Mouse (Mus musculus): ENCODE measurements at regions not wholly inside any gene's neighbourhood (a gene's known extent, or its start where the extent isn't known, plus 50 kb on each side); places are given as distances from the start of the nearest gene placed in this dataset.
A peak's percentile ranks its signal among the peaks of the same experiment; 100 is the strongest.
"Not testable (repeated sequence)": the region's sequence is repeated elsewhere in the genome, so short reads cannot be mapped to it uniquely, and the experiment has no call there.

DNA sequence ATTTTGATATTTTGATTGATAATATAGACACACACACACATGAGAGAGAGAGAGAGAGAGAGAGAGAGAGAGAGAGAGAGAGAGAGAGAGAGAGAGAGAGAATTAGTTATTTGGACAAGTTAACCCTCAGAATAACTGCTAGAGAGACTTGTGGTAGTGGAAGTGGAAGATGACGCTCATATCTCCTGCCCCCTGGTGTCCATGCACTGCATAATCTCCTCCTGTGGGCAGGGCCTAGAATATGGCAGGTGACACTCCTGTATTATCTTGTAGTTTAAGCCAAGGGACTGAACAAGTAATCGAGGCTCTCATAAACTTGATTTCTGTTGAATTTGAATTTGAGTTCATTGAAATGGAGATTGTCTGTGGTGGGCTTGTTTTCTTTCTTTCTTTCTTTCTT, 663.5 kb upstream of the Olfr1507 start:
- H3K27ac ChIP-seq (ENCODE audit: low read depth, low read length); H3K36me3 ChIP-seq (ENCODE audit: control insufficient read depth, insufficient read depth, low read length): not testable (repeated sequence)
- WGBS, result no CpG with 5 or more reads among the region's 2 CpGs

DNA sequence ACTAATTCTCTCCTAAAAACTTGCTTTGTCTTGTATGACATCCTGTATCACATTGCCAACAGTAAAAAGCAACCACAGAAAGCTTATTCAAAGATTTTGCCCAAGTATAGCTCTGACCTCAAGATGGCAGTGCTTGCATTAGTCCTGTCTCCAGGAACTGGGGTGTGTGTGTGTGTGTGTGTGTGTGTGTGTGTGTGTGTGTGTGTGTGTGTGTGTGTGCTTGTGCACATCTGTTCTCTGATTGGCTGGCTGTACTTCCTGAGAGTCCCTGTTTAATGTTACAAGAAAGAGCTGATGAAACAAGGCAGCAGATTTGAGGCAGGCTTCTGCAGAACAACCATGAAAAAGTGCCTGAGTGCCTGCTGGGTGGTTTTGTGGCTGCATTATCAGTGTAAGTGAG, 639.2 kb upstream of the Olfr1507 start:
- not testable (repeated sequence) for H3K4me2 ChIP-seq; ATAC-seq (replicated peaks; ENCODE audit: low FRiP score); H3K27ac ChIP-seq (ENCODE audit: low read depth, low read length); H3K27me3 ChIP-seq (replicated peaks; ENCODE audit: control insufficient read depth, insufficient read depth, low read length); DNase-seq (ENCODE audit: low spot score); H3K4me3 ChIP-seq (ENCODE audit: low read depth, low read length); H3K36me3 ChIP-seq (ENCODE audit: control insufficient read depth, insufficient read depth, low read length); H3K9ac ChIP-seq (ENCODE audit: low read depth, low read length); H3K9me3 ChIP-seq (ENCODE audit: control insufficient read depth, low read length); H3K4me1 ChIP-seq (replicated peaks; ENCODE audit: control insufficient read depth, insufficient read depth, low read length)

More for the DNA sequence above, 663.5 kb upstream of the Olfr1507 start:
- H3K4me3 ChIP-seq (ENCODE audit: low read depth, low read length); H3K9me3 ChIP-seq (ENCODE audit: control insufficient read depth, low read length); H3K4me1 ChIP-seq (replicated peaks; ENCODE audit: control insufficient read depth, insufficient read depth, low read length); H3K9ac ChIP-seq (ENCODE audit: low read depth, low read length); ATAC-seq (replicated peaks; ENCODE audit: low FRiP score); DNase-seq (ENCODE audit: low spot score); H3K27me3 ChIP-seq (replicated peaks; ENCODE audit: control insufficient read depth, insufficient read depth, low read length); H3K4me2 ChIP-seq: not testable (repeated sequence)

GRCm38 (mm10) chr14:53132390-53132789, 636.8 kb upstream of the Olfr1507 start:
- not testable (repeated sequence) for H3K9ac ChIP-seq (ENCODE audit: low read depth, low read length); H3K27me3 ChIP-seq (replicated peaks; ENCODE audit: control insufficient read depth, insufficient read depth, low read length); H3K4me1 ChIP-seq (replicated peaks; ENCODE audit: control insufficient read depth, insufficient read depth, low read length); H3K4me3 ChIP-seq (ENCODE audit: low read depth, low read length); DNase-seq (ENCODE audit: low spot score); H3K9me3 ChIP-seq (ENCODE audit: control insufficient read depth, low read length); ATAC-seq (replicated peaks; ENCODE audit: low FRiP score); H3K4me2 ChIP-seq; H3K36me3 ChIP-seq (ENCODE audit: control insufficient read depth, insufficient read depth, low read length); H3K27ac ChIP-seq (ENCODE audit: low read depth, low read length)
- 23% methylated on average over 6 of the region's 6 CpGs for WGBS

- DNase-seq (ENCODE audit: low spot score); H3K4me3 ChIP-seq (ENCODE audit: low read depth, low read length); H3K4me2 ChIP-seq; H3K27ac ChIP-seq (ENCODE audit: low read depth, low read length); H3K9me3 ChIP-seq (ENCODE audit: control insufficient read depth, low read length); ATAC-seq (replicated peaks; ENCODE audit: low FRiP score); H3K36me3 ChIP-seq (ENCODE audit: control insufficient read depth, insufficient read depth, low read length); H3K4me1 ChIP-seq (replicated peaks; ENCODE audit: control insufficient read depth, insufficient read depth, low read length); H3K9ac ChIP-seq (ENCODE audit: low read depth, low read length); H3K27me3 ChIP-seq (replicated peaks; ENCODE audit: control insufficient read depth, insufficient read depth, low read length): not testable (repeated sequence)
- WGBS, result 14% methylated on average over 2 of the region's 3 CpGs
Observed at GRCm38 (mm10) chr14:53121704-53122103, 626.2 kb upstream of the Olfr1507 start.

GRCm38 (mm10) chr14:53109732-53110131, 614.2 kb upstream of the Olfr1507 start:
- not testable (repeated sequence) for DNase-seq (ENCODE audit: low spot score); ATAC-seq (replicated peaks; ENCODE audit: low FRiP score); H3K36me3 ChIP-seq (ENCODE audit: control insufficient read depth, insufficient read depth, low read length); H3K9ac ChIP-seq (ENCODE audit: low read depth, low read length); H3K27ac ChIP-seq (ENCODE audit: low read depth, low read length); H3K27me3 ChIP-seq (replicated peaks; ENCODE audit: control insufficient read depth, insufficient read depth, low read length); H3K4me2 ChIP-seq; H3K4me3 ChIP-seq (ENCODE audit: low read depth, low read length); H3K9me3 ChIP-seq (ENCODE audit: control insufficient read depth, low read length); H3K4me1 ChIP-seq (replicated peaks; ENCODE audit: control insufficient read depth, insufficient read depth, low read length)
- WGBS, result 66% methylated on average over 3 of the region's 3 CpGs

GRCm38 (mm10) chr14:53101362-53101761, 605.8 kb upstream of the Olfr1507 start:
- DNase-seq (ENCODE audit: low spot score), result not testable (repeated sequence)

GRCm38 (mm10) chr14:53090921-53091320, 595.4 kb upstream of the Olfr1507 start:
- H3K36me3 ChIP-seq (ENCODE audit: control insufficient read depth, insufficient read depth, low read length); H3K9me3 ChIP-seq (ENCODE audit: control insufficient read depth, low read length); H3K9ac ChIP-seq (ENCODE audit: low read depth, low read length); H3K4me3 ChIP-seq (ENCODE audit: low read depth, low read length); DNase-seq (ENCODE audit: low spot score); ATAC-seq (replicated peaks; ENCODE audit: low FRiP score); H3K27ac ChIP-seq (ENCODE audit: low read depth, low read length); H3K4me1 ChIP-seq (replicated peaks; ENCODE audit: control insufficient read depth, insufficient read depth, low read length); H3K4me2 ChIP-seq; H3K27me3 ChIP-seq (replicated peaks; ENCODE audit: control insufficient read depth, insufficient read depth, low read length): not testable (repeated sequence)

More at GRCm38 (mm10) chr14:53101362-53101761, 605.8 kb upstream of the Olfr1507 start:
- H3K27ac ChIP-seq (ENCODE audit: low read depth, low read length); H3K4me3 ChIP-seq (ENCODE audit: low read depth, low read length); H3K36me3 ChIP-seq (ENCODE audit: control insufficient read depth, insufficient read depth, low read length); H3K4me2 ChIP-seq; ATAC-seq (replicated peaks; ENCODE audit: low FRiP score); H3K9me3 ChIP-seq (ENCODE audit: control insufficient read depth, low read length); H3K9ac ChIP-seq (ENCODE audit: low read depth, low read length); H3K4me1 ChIP-seq (replicated peaks; ENCODE audit: control insufficient read depth, insufficient read depth, low read length); H3K27me3 ChIP-seq (replicated peaks; ENCODE audit: control insufficient read depth, insufficient read depth, low read length): not testable (repeated sequence)
- 24% methylated on average over 5 of the region's 5 CpGs for WGBS

DNA sequence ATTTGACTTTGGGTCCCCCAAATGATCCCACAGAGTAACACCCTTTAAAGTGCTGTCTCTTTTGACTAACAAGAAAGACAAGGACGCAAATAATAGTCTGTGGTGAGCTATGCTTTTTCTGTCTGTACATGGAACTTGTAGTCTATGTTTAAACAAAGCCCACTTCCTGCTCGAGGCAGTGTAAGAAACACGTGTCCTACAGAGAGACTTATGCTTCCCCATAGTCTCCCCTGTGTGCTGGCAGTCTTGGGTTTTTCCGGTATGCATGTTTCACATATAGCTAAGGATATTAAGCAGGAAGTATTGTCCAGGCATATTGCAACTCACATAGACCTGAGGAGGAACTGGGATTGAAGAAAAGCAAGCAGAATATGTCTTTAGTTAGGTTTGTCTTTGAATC, 586.3 kb upstream of the Olfr1507 start:
- not testable (repeated sequence) for H3K27ac ChIP-seq (ENCODE audit: low read depth, low read length); H3K4me3 ChIP-seq (ENCODE audit: low read depth, low read length); H3K9ac ChIP-seq (ENCODE audit: low read depth, low read length); H3K27me3 ChIP-seq (replicated peaks; ENCODE audit: control insufficient read depth, insufficient read depth, low read length); H3K36me3 ChIP-seq (ENCODE audit: control insufficient read depth, insufficient read depth, low read length); DNase-seq (ENCODE audit: low spot score); H3K4me2 ChIP-seq; H3K4me1 ChIP-seq (replicated peaks; ENCODE audit: control insufficient read depth, insufficient read depth, low read length); ATAC-seq (replicated peaks; ENCODE audit: low FRiP score); H3K9me3 ChIP-seq (ENCODE audit: control insufficient read depth, low read length)
- WGBS, result 39% methylated on average over 4 of the region's 4 CpGs

GRCm38 (mm10) chr14:53081024-53081711, 585.6 kb upstream of the Olfr1507 start:
- no CpG with 5 or more reads among the region's 2 CpGs for WGBS
- ATAC-seq (replicated peaks; ENCODE audit: low FRiP score), result peak; percentile 89

More at GRCm38 (mm10) chr14:53081024-53081711, 585.6 kb upstream of the Olfr1507 start:
- not testable (repeated sequence) for H3K4me1 ChIP-seq (replicated peaks; ENCODE audit: control insufficient read depth, insufficient read depth, low read length); H3K27ac ChIP-seq (ENCODE audit: low read depth, low read length); H3K4me3 ChIP-seq (ENCODE audit: low read depth, low read length); H3K9ac ChIP-seq (ENCODE audit: low read depth, low read length); H3K27me3 ChIP-seq (replicated peaks; ENCODE audit: control insufficient read depth, insufficient read depth, low read length); H3K36me3 ChIP-seq (ENCODE audit: control insufficient read depth, insufficient read depth, low read length); H3K9me3 ChIP-seq (ENCODE audit: control insufficient read depth, low read length); DNase-seq (ENCODE audit: low spot score); H3K4me2 ChIP-seq
